Mouse (Mus musculus): ENCODE data around the gene Ccnd3.
"Not testable (repeated sequence)": the region's sequence is repeated elsewhere in the genome, so short reads cannot be mapped to it uniquely, and the experiment has no call there.

DNA sequence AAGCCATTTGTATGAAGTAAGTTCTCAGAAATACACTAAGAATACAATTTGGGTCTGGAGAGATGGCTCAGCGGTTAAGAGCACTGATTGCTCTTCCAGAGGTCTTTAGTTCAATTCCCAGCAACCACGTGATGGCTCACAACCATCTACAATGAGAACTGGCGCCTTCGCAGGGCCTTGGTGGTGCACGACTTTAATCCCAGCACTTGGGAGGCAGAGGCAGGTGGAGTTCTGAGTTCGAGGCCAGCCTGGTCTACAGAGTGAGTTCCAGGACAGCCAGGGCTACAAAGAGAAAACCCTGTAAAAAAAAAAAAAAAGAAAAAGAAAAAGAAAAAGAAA lies 2.2 kb upstream of the Ccnd3 start:
- not testable (repeated sequence) for TF ChIP-seq CTCF (IDR thresholded peaks at IDR 0.05; ENCODE audit: borderline replicate concordance, insufficient read depth, low read length); POLR2A (IDR thresholded peaks at IDR 0.05; ENCODE audit: low read depth, low read length)
